Mouse (Mus musculus) olfactory bulb, adult 2 months (tissue): ENCODE results near the gene Ccdc9b.

Experiments used
- CTCF ChIP-seq: fragments of 200-500 bp; IDR thresholded peaks from 2 replicates; pipeline ENCODE4 v1.5.1; 2012; ENCODE audit warnings: low read depth, mild to moderate bottlenecking, low read length, moderate library complexity; ENCODE audit not compliant: insufficient read depth
- POLR2A ChIP-seq: fragments of 200-500 bp; IDR thresholded peaks from 2 replicates; pipeline ENCODE4 v1.6.1; 2012; ENCODE audit warnings: mild to moderate bottlenecking, low read depth, low read length, moderate library complexity; ENCODE audit not compliant: insufficient read depth

GRCm38 (mm10) chr2:118745915-118746901 lies 16.3 kb downstream of the Ccdc9b start:
- TF ChIP-seq CTCF, result no peak
- TF ChIP-seq POLR2A, result no peak
